Mouse (Mus musculus): ENCODE measurements around the gene Smap2.

DNA sequence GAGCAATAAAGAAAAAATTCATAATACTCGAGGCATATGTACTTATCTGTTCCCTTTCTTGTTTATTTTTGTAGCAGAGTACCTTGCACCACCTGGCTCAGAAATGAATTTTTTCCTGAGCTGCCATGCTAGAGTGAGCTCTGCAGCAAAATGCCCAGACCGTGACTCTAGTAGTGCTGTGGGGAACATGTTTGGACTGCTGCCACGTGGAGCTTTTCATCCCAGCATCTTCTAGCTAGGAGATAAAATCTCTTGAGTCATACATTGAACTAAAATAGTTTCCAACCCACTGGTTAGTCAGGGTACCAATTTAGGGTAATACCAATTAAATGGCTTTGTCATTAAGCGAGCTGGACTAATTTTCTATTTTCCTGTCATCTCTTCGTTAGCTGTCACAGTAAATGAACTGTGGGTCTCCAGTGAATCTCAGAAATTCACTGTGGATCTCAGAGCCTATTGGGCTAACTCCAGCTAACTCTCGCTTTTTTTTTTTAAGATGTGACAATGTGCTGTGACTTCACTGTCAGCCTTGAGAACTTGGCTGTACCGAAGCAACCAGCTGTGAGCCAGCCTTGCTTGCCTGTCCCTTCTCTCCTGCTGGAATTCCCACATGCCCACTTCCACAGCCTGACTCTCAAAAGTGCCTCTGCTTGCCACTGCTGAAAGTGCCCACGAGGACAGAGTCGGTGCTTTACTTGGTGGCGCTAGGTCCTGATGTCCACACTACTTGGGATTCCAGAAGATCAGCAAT is 3.2 kb upstream of the Smap2 start:
- TF ChIP-seq CTCF (IDR thresholded peaks at IDR 0.05; ENCODE audit: borderline replicate concordance, control insufficient read depth, extremely low read depth, insufficient read depth, low read length, poor library complexity) = no peak
- no peak for TF ChIP-seq POLR2A (IDR thresholded peaks at IDR 0.05; ENCODE audit: control insufficient read depth, extremely low read depth, insufficient read depth, low read length, poor library complexity)
